Mouse (Mus musculus) intestine, embryonic 14.5 days (tissue): Measurements from ENCODE around the gene Slc4a8. TPM values are rescaled to one million over a fixed set of nuclear protein-coding genes. Genes with fewer than 3 reads are reported as not detected.

Source experiments
- ATAC-seq: fragments of 200-750 bp; cut with Nextera tagmentation; replicated peaks from 2 replicates; pipeline ENCODE4 v1.8.0; 2017; ENCODE audit warnings: low read depth, moderate number of reproducible peaks, moderate TSS enrichment, moderate library complexity; ENCODE audit not compliant: low FRiP score, low TSS enrichment
- DNase-seq: peaks from one replicate; pipeline ENCODE4 v3.0.0-alpha.2; 2018; ENCODE audit warnings: low spot score
- H3K27ac ChIP-seq: fragments of 300-500 bp; sonication (generic); 2 replicates; pipeline ENCODE4 v1.5.1; 2014; ENCODE audit warnings: low read depth, mild to moderate bottlenecking, control low read depth
- H3K27me3 ChIP-seq: fragments of 300-500 bp; sonication (generic); replicated peaks from 2 replicates; pipeline ENCODE4 v1.6.1; 2014; ENCODE audit warnings: low read length, control low read depth; ENCODE audit not compliant: control insufficient read depth, insufficient read depth
- H3K36me3 ChIP-seq: fragments of 300-500 bp; sonication (generic); 2 replicates; pipeline ENCODE4 v1.6.1; 2014; ENCODE audit warnings: low read length, control low read depth; ENCODE audit not compliant: control insufficient read depth, insufficient read depth
- H3K4me1 ChIP-seq: fragments of 300-500 bp; sonication (generic); replicated peaks from 2 replicates; pipeline ENCODE4 v1.6.1; 2014; ENCODE audit warnings: low read length, control low read depth, mixed read lengths; ENCODE audit not compliant: control insufficient read depth, insufficient read depth
- H3K4me2 ChIP-seq: fragments of 300-500 bp; sonication (generic); 2 replicates; pipeline ENCODE4 v1.6.1; 2014; ENCODE audit warnings: low read length
- H3K4me3 ChIP-seq: fragments of 300-500 bp; sonication (generic); 2 replicates; pipeline ENCODE4 v1.5.1; 2014; ENCODE audit warnings: low read depth, low read length, control low read depth, mixed read lengths
- H3K9ac ChIP-seq: fragments of 300-500 bp; sonication (generic); 2 replicates; pipeline ENCODE4 v1.6.1; 2014; ENCODE audit warnings: mild to moderate bottlenecking, low read length
- H3K9me3 ChIP-seq: fragments of 300-500 bp; sonication (generic); 2 replicates; pipeline ENCODE4 v1.6.1; 2016; ENCODE audit warnings: low read length, control low read depth; ENCODE audit not compliant: control insufficient read depth
- WGBS: fragments of 180-500 bp; shearing (Covaris S2); extraction: QIAGEN DNeasy Blood & Tissue Kit; methylation state at CpG from one replicate; pipeline ENCODE4 v1.1.7; 2014; 5-methylcytosine and 5-hydroxymethylcytosine counted together
- polyA plus RNA-seq: library from polyadenylated mRNA; unstranded; fragments of >200 nt; fragmentation: Nextera tagmentation; extraction: Ambion mirVana; gene quantifications from 2 replicates; pipeline ENCODE4 v1.2.1, GENCODE M21; 2014

Slc4a8 gene
- 5.4 and 6.4 TPM in 2 replicates for polyA plus RNA-seq

DNA sequence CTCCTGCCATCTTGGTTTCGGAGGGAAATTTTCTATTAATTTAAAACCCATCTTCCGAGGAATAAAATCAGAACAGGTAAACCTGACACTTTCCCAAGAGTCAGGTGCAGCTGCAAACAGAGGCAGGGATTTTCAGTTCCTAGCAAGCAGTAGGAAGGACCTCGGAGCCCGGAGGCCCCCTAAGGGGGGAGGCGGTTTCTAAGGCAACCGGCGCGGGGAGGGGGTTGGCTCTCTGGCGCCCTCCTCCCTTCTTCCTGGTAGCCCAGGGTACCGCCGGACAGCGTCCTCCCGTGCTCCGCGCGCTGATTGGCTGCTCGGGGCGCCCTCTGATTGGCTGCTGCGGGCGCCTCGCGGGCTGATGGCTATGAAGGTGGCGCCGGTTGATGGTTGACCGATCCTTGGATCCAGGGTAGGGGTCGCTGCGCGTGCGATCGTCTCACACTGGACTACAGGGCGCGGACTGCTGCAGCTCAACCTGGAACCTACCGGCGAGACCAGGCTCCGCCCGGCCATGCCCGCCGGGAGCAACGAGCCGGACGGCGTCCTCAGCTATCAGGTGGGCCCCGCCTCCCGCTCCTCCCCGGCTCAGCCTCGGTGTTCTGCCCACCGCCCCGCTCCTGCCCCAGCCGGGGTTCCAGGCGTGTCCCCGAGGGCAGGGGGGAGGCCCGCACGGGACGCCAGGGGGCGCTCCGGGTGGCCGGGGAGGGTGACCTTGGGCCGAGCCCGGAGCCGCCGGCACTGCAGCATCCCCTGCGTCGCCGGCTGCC, at the start of gene Slc4a8:
Slc4a8 (plus strand) TSS at position 329 of the 767 bp plus-strand sequence.
- peak within 1 kb of the TSS; percentile 40 for H3K9ac ChIP-seq

DNA sequence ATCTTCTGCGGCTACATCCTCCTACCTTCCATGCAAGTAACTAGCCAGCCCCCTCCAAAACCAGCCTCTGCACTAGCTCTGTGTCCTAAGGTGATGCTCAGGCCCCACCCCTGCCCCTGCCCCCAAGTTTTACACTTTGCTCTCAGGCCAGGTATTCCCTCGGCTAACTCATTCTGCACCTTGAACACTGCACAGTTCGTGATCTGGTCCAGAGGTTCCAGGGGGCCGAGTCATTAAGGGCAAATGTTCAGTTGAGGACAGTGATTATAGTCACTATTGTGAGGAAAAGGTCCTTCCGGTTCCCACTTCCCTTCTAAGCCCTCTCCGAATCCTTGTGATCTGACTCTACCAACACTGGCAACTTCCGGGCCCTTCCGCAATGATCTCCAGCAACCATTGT, 47.1 kb upstream of the Slc4a8 start:
- no peak overlapping the region for H3K9ac ChIP-seq
- no peaks in the 10 kb centered on the region for H3K27me3 ChIP-seq
- H3K9me3 ChIP-seq: no peaks in the 10 kb centered on the region
- ATAC-seq: no peak
- H3K36me3 ChIP-seq: no peaks in the 10 kb centered on the region
- H3K27ac ChIP-seq: no peak overlapping the region
- DNase-seq: no peak
- H3K4me2 ChIP-seq: no peak overlapping the region
- H3K4me1 ChIP-seq: no peaks in the 10 kb centered on the region
- 87% methylated on average over 8 of the region's 8 CpGs for WGBS
- H3K4me3 ChIP-seq: no peak overlapping the region

More for the DNA sequence above, at the start of gene Slc4a8:
- peak within 1 kb of the TSS; percentile 59 for H3K4me3 ChIP-seq
- DNase-seq (peak; percentile 96), ATAC-seq (peak; percentile 93)
- under 1% methylated on average over 62 of the region's 64 CpGs for WGBS
- H3K9me3 ChIP-seq: no peaks in the 10 kb centered on the region
- peaks cover 7% of the 10 kb centered on the region for H3K4me1 ChIP-seq
- H3K27me3 ChIP-seq: no peaks in the 10 kb centered on the region
- no peaks in the 10 kb centered on the region for H3K36me3 ChIP-seq
- H3K4me2 ChIP-seq: peak within 1 kb of the TSS; percentile 86
- peak within 1 kb of the TSS; percentile 22 for H3K27ac ChIP-seq

GRCm38 (mm10) chr15:100715399-100715993, 46.1 kb upstream of the Slc4a8 start:
- DNase-seq (no peak), ATAC-seq (no peak)
- no peaks in the 10 kb centered on the region for H3K27me3 ChIP-seq
- H3K4me2 ChIP-seq: no peak overlapping the region
- H3K36me3 ChIP-seq: no peaks in the 10 kb centered on the region
- H3K27ac ChIP-seq: no peak overlapping the region
- no peak overlapping the region for H3K9ac ChIP-seq
- H3K4me1 ChIP-seq: no peaks in the 10 kb centered on the region
- no peak overlapping the region for H3K4me3 ChIP-seq
- H3K9me3 ChIP-seq: no peaks in the 10 kb centered on the region
- WGBS: 78% methylated on average over 9 of the region's 9 CpGs

DNA sequence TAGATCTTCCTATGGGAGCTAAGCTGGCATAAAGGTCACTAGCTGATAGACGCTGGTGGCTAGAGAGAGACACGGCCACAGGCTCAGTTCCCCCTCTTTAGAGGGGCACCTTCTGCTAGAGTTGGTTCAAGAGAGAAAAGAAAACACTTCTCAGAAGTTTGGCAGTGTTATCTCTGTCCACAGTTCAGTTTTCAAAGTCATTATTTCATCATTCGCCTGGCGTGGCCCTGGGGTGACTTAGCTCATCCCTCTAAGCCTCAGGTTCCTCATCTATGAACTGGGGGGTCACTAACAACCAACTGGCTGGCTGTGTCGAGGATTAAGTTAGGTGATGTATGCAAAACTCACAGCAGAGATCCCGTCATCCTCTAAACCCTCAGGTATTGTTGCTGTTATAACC, 43.6 kb upstream of the Slc4a8 start:
- H3K9ac ChIP-seq: no peak overlapping the region
- DNase-seq (no peak), ATAC-seq (no peak)
- H3K4me2 ChIP-seq: no peak overlapping the region
- H3K36me3 ChIP-seq: no peaks in the 10 kb centered on the region
- H3K27ac ChIP-seq: no peak overlapping the region
- H3K4me1 ChIP-seq: no peaks in the 10 kb centered on the region
- H3K4me3 ChIP-seq: no peak overlapping the region
- WGBS: 78% methylated on average over 6 of the region's 6 CpGs
- no peaks in the 10 kb centered on the region for H3K9me3 ChIP-seq
- H3K27me3 ChIP-seq: no peaks in the 10 kb centered on the region

DNA sequence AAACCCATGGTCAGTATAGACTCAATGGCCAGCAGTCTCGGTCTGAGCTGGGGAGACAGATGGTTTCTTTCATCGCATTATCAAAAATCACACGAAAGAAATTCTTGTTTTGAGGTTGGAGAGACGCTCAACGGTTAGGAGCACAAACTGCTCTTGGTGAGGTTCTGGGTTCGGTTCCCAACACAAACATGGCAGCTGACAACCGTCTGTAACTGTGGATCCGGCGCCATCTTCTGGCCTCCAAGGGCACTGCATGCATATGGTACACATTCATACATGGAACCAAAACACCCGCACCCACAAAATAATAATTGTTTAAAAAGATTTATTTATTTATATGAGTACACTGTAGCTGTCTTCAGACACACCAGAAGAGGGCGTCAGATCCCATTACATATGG, 43.0 kb upstream of the Slc4a8 start:
- DNase-seq (no peak), ATAC-seq (no peak)
- no peak overlapping the region for H3K4me2 ChIP-seq
- H3K9me3 ChIP-seq: no peaks in the 10 kb centered on the region
- H3K4me3 ChIP-seq: no peak overlapping the region
- no peak overlapping the region for H3K9ac ChIP-seq
- no peak overlapping the region for H3K27ac ChIP-seq
- H3K36me3 ChIP-seq: no peaks in the 10 kb centered on the region
- 79% methylated on average over 11 of the region's 11 CpGs for WGBS
- H3K4me1 ChIP-seq: no peaks in the 10 kb centered on the region
- no peaks in the 10 kb centered on the region for H3K27me3 ChIP-seq

DNA sequence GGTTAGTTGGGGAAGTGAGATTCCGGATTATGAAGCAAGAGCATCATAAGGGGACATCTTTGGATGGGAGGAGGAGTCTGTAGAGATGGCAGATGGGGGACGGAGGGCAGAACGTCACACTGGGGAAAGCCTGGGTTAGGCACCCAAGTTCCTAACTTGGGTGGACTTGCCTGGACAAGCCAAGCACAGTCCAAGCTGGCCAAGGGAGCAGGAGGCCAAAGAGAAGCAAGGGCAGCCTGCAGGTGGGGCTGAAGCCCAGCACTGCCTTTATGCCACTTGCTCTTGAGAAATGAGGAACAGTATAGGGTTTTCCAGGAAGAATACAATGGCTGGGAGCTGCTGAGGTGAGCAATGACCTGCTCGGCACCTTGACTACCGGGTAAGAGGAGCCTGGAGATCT, 42.3 kb upstream of the Slc4a8 start:
- H3K4me2 ChIP-seq: no peak overlapping the region
- no peaks in the 10 kb centered on the region for H3K4me1 ChIP-seq
- ATAC-seq: no peak
- no peaks in the 10 kb centered on the region for H3K36me3 ChIP-seq
- no peak overlapping the region for H3K27ac ChIP-seq
- H3K4me3 ChIP-seq: no peak overlapping the region
- no peaks in the 10 kb centered on the region for H3K9me3 ChIP-seq
- no peak overlapping the region for H3K9ac ChIP-seq
- 92% methylated on average over 5 of the region's 5 CpGs for WGBS
- H3K27me3 ChIP-seq: no peaks in the 10 kb centered on the region
- DNase-seq: no peak

DNA sequence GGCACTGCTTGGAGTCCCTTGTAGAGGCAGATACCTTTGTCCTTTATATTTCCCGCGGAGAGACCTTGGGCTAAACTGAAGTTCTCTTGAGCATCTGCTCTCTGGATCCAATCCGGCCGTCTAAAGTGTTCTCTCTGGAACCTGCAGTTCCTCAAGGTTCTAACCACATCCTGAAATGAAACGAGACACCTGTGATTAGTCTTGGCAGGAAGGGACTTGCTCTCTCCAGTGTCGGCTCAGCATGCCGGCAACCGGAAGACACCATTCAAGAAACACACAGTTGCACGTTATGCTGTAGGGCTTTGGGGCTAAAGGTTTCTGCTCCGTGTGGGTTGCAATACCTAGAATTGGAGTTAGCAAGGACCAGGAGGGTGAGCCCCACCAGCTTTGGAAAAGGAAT, 41.5 kb upstream of the Slc4a8 start:
- H3K4me2 ChIP-seq: no peak overlapping the region
- no peaks in the 10 kb centered on the region for H3K36me3 ChIP-seq
- WGBS: 73% methylated on average over 10 of the region's 10 CpGs
- H3K4me1 ChIP-seq: no peaks in the 10 kb centered on the region
- H3K4me3 ChIP-seq: no peak overlapping the region
- no peak for ATAC-seq
- no peak for DNase-seq
- no peak overlapping the region for H3K9ac ChIP-seq
- no peak overlapping the region for H3K27ac ChIP-seq
- H3K9me3 ChIP-seq: no peaks in the 10 kb centered on the region
- H3K27me3 ChIP-seq: no peaks in the 10 kb centered on the region

GRCm38 (mm10) chr15:100721445-100721844, 40.1 kb upstream of the Slc4a8 start:
- H3K27me3 ChIP-seq: no peaks in the 10 kb centered on the region
- no peaks in the 10 kb centered on the region for H3K9me3 ChIP-seq
- no peak overlapping the region for H3K4me2 ChIP-seq
- no peaks in the 10 kb centered on the region for H3K4me1 ChIP-seq
- H3K9ac ChIP-seq: no peak overlapping the region
- ATAC-seq (no peak), DNase-seq (no peak)
- no peaks in the 10 kb centered on the region for H3K36me3 ChIP-seq
- 86% methylated on average over 5 of the region's 5 CpGs for WGBS
- no peak overlapping the region for H3K4me3 ChIP-seq
- no peak overlapping the region for H3K27ac ChIP-seq

GRCm38 (mm10) chr15:100722026-100722425, 39.5 kb upstream of the Slc4a8 start:
- no peak overlapping the region for H3K27ac ChIP-seq
- ATAC-seq (peak; percentile 76), DNase-seq (no peak)
- no peak overlapping the region for H3K4me2 ChIP-seq
- no peak overlapping the region for H3K9ac ChIP-seq
- no peaks in the 10 kb centered on the region for H3K4me1 ChIP-seq
- 43% methylated on average over 4 of the region's 4 CpGs for WGBS
- H3K27me3 ChIP-seq: no peaks in the 10 kb centered on the region
- H3K9me3 ChIP-seq: no peaks in the 10 kb centered on the region
- H3K4me3 ChIP-seq: no peak overlapping the region
- H3K36me3 ChIP-seq: no peaks in the 10 kb centered on the region
